Mouse (Mus musculus) urinary bladder, adult 2 months (tissue): ENCODE results near the gene Ermn. TPM values are rescaled to one million over a fixed set of nuclear protein-coding genes. Genes with fewer than 3 reads are reported as not detected.

Experiments used
- DNase-seq: peaks from one replicate; pipeline ENCODE4 v3.0.0; 2022; ENCODE audit warnings: low spot score
- polyA plus RNA-seq: library from polyadenylated mRNA; depleted of rRNA; stranded (reverse); fragments of >200 nt; gene quantifications from 2 replicates; pipeline ENCODE4 v1.2.3, GENCODE M21; 2012; rRNA removed

Ermn gene
- polyA plus RNA-seq, result not detected in 2 replicates

DNA sequence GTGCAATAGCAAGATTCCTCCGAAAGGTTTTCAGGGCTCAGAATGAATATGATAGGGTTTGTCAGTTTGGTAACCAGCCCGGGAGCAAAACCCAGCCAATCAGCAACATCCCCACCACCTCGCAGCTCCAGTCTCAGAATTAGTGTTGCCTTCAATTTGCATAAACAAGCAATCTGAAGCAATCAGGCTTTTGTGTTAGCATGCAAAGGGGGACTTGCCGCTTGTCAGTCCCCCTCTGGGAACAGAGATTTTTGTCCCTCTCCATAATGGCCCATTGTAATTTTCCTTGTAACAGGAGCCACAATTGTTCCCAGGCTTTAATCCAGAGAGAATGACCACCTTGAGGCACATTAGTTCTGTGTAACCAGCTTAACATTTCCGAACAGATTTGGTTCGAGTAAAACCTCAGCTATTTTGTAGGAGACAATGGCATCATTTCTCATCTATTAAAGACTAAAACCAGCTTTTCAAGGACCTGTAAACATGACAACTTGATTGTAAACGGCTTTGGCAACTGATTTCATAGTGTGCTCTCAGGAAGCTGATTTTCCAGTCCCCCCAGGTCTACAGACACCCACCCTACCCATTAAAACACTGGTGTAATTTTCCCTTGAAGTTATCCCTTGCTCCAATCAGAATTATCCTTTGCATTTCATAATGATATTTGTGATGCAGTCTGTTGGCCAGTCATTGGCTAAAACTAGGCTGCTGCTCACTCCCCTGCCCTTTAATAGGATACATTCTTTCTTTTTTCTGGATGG lies at the start of gene Ermn:
Gene Ermn, minus strand, starts transcription at position 44 of the 761 bp plus-strand sequence.
- no peak for DNase-seq

DNA sequence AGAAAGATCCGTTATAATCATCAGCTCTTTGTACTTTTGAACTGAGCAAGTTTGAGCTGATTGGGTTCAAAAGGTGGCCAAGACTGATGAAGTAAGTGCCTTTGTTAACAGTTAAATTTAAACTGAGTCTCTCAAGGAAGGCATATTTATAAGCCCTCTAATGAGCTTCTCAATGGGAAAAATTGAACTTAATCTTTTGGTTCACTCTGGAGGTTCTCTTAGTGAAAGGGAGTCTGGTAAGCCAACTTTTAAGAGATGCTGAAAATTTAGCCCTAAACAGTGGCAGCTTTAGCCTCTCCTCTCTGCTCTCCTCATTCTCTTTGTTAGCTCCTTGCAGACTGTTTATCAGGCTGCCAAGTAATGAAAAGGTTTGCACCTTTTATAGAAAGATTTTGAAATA lies 42.2 kb upstream of the Ermn start:
- DNase-seq, result no peak

DNA sequence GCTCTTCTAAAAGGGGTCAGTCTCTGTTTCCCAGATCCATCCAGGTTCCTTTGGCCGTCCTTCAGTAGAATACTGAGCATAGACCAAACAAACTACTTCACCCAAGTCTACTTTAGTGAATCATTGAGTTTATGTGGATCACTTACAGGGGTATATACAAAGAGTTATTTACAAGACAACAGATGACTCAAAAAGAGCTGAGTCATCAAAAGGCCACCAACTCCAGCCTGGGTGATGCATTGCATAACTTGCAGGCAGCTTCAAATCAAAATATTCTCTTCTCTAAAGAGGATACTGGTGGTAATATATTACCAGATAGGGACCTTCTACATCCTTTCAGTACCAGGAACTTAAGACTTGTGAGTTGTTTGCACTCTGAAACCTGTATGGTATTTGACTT lies 33.8 kb upstream of the Ermn start:
- DNase-seq, result no peak

DNA sequence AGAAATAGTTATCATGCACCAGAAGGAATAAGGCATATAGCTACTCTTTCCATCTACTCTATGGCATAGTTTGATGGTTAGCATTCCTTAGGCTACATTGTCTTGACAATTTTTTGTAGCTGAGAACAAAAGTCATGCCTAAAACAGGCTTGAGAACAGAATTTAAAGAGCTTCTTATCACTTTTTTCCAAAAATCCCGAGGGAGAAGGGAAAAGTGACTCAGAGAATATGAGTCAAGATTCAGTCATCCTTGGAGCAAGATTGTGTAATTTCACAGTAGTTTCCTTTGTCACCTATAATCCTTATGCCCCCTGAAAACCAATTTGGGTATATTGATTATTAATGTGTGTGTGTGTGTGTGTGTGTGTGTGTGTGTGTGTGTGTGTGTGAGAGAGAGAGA lies 27.2 kb upstream of the Ermn start:
- no peak for DNase-seq

DNA sequence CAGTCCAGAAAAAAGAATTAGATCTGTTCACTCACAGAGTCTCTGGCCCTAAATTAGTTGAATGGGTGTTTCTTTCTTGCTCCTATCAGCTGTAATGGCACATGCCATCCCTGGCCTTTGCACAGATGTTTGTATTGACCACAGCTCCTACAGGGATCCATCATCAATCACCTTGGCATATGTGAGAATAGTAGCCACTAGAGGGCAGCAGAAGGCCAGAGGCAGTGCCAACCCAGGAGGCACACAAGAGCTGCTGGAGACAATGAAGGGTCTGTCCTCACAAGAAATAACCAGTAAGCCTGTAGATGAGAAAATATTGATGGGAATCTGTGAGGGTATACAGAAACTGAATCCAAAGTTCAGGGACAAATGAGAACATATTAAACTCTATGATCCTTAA lies 2.7 kb upstream of the Ermn start:
- no peak for DNase-seq

DNA sequence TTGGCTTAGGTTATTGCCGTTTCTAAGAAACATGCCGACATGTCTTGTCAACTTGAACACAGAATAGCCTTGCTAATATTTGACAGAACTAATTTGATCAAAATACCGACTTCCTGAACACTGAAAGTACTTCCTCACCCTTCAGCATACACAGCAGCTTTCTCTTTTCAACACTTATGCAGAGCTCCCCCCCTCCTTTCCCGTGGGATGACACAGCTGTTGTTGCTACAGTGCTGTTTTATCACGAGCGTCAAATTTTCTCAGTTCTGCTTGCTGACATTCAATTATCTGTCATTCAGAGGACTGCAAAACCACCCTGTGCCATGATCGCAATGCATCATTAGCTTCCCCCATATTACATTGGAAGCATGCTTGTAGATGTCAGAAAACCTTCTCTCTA lies 10.8 kb downstream of the Ermn start:
- DNase-seq, result no peak

DNA sequence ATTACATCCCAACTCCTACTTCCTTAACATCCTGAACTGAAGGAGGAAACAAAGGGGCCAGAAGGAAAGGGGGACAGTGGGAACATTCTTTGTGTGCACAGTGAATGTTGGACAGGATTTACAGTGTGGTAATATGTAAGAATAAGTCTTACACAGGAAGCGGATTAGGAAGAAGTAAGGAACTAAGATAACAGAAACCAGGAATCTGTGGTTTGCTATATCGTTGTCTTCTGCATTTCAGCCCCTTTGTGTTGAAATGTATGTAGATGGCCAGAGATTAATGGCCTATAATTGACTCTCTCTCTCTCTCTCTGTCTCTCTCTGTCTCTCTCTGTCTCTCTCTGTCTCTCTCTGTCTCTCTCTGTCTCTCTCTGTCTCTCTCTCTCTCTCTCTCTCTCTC lies 15.7 kb downstream of the Ermn start:
- DNase-seq, result no peak

DNA sequence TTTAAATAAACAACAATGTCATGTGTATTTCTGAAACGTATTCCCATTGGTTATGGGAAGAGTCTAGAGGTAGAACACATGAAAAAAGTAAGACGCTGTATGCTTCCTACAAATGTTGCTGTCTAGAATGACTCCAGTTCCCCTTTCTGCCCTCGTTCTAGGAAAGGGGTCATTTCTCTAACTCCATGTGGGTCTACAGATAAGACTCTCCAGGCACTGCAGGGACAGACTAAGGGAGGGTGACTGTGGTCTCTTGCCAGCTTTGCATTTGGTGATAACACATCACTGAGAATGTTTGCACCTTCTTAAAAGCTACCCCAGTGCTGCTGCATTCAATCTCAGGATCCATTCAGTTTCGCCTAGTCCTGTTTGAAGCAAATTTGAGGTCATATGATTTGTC lies 17.0 kb downstream of the Ermn start:
- DNase-seq, result no peak

DNA sequence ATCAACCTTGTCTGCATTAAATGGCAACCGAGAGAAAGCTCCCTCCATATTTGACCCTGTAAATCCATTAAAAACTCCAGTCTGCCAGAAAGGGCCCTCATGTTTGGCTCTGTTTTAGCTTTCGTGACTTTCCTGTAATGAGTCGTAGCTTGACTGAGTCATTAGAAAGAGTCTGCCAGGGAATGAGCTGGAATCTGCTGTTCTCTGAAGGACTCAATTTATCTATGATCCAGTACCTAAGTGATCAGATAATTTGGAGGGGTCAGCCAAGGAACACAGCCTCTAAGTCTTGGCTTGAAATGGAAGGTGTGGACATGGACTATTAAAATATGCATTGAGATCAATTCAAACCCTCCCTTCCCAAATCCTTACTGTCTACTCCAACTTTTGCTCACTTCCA lies 21.2 kb downstream of the Ermn start:
- DNase-seq, result no peak

DNA sequence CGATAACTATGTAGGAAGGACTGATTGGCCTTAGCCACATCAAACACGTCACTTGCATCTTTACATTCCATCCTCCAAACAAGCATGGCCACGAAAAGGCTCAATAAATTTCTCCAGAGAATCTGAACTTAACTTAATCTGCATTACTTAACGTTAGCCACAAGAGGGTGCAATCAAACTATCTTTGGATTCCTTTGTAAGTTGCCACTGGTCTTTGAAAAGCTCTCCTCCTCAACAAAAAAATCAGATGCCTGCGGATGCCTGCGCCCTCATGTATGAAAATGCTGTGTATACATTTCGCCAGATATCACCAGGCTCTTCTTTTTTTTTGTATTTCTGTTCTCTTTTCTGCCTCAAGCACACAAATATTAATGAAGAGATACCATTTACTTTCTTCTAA lies 23.3 kb downstream of the Ermn start:
- DNase-seq, result no peak

DNA sequence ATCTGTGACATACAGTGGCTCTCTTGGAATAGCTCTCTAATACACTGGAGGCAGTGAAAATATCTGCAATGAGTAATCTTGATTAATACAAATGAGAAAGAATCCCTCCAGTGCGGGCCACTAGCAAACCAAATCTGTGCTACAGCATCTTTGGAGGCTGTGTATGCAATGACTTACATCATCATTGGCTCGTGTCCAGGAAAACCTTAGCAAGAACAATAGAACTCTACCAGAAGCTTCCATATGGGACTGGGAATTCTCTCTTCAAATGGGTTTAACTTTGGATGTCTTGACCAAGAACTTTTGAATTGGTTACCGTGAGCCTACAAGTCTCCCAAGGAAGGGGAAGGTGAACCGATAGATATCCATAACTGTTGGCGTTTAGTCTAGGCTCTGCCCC lies 25.9 kb downstream of the Ermn start:
- DNase-seq, result no peak

DNA sequence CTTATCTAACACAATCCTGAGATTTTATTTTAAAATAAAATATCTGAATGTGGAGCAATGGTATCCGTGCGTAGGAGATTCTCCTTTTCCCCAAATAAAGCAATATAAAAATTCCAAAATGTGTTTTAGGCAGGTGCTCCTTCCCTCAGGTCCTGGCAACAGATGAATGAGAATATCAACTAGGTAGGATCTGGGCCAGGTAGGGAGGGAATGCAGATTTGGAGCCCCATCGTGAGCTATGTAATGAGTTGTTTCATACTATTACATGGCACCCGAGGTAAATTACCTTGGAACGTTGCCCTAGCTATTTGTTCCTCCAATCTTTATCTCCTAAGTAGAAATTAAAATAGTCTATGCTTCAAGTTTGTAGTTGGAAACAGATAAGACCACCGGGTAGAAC lies 29.1 kb downstream of the Ermn start:
- no peak for DNase-seq

DNA sequence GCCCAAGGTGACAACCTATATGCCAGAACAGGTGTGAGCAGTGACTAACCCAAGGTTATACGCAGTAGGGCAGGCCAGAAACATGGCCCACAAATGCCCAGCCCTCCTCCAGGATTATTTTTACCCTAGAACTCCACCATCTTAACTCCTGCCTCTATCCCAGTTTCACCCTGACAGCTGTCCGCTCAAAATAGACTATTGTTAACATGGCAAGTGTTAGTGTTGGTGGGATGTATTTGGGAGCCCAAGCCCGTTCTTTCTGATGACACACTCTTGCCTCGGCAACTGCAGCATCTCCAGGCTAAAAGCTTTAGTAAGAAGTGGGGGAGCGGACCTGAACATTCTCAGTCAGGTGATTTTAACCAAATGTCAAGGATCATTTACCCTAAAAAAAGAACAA lies 45.6 kb downstream of the Ermn start:
- no peak for DNase-seq

DNA sequence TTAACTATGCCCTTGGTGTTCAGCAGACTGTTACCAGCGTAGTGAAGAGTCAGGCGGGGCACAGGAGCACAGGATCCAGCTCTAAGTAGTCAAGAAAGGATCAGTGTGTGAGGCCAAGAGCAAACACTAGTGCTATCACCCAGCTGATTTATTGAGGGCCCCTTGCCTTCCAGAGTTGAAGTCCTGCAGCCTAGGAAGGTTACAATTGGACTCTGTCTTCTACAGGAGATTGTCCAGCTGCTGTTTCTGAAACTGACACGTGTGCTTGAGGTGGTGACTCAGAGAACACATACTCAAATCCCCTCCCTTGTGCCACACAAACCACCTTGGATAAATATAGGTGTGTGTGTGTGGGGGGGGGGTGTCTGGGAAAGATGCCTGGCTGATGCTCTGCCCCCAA lies 51.2 kb downstream of the Ermn start:
- DNase-seq, result no peak

DNA sequence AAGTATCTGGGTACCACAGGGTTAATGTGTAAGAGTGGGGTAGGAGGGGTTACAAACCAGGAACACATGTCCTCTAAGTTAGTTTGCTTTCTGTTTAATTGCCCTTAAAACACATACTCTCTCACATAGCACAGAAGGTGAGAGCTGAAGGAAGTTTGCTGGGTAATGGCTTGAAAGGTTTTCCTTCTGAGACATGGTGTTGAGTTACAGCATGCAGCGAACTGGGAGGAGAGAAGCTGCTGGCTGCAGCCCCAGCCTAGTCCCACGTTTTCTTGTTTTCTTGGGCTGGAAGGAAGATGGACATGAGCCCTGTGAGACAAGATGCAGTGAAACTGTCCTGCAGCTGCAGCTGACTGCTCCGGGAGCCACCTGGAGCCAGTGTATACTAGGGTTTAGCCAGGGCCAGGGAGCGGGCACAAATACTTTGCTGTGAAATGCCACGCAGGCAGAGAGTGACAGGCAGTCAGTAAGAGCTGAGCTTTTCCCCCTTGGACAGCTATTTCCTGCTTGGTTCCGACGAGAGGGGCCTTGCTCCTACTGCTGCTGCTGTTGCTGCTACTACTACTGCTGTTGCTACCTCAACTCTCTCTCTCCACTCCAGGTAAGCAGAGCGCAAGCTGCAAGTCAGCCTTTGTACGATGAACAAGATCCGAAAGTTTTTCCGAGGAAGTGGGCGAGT lies 54.8 kb downstream of the Ermn start, which contains the start of gene Galnt5:
Gene Galnt5, plus strand, starts transcription at position 133 of the 679 bp plus-strand sequence.
- DNase-seq, result no peak

Other genes starting within 250 kb of the Ermn start
- gene Galnt5, start 55.0 kb downstream of the Ermn start, polyA plus RNA-seq, result 0.32 and 0.46 TPM in 2 replicates
- gene Cytip, start 142.7 kb upstream of the Ermn start, polyA plus RNA-seq, result 4.6 and 5.0 TPM in 2 replicates